Mouse (Mus musculus) stomach, postnatal 0 days (tissue): ENCODE results near the gene Ptprq.

Experiments
- CTCF ChIP-seq: IDR thresholded peaks from 2 replicates; pipeline ENCODE4 v1.5.1; 2016; ENCODE audit warnings: antibody characterized with exemption, low read depth, mild to moderate bottlenecking, moderate library complexity
- EP300 ChIP-seq: optimal IDR thresholded peaks from 2 replicates; pipeline ENCODE3; 2016; ENCODE audit warnings: antibody characterized with exemption

GRCm38 (mm10) chr10:107626648-107627047 is 93.2 kb downstream of the Ptprq start:
- TF ChIP-seq CTCF (no peak), EP300 (no peak)
